Mouse (Mus musculus) midbrain, postnatal 0 days (tissue): ENCODE results near the gene Trpv3. TPM values are rescaled to one million over a fixed set of nuclear protein-coding genes. Genes with fewer than 3 reads are reported as not detected.
A peak's percentile ranks its signal among the peaks of the same experiment; 100 is the strongest.

Source experiments
- ATAC-seq: fragments of 200-750 bp; cut with Nextera tagmentation; 2 replicates; pipeline ENCODE4 v1.8.0; 2017; ENCODE audit warnings: moderate number of reproducible peaks, mild to moderate bottlenecking, moderate TSS enrichment, moderate library complexity; ENCODE audit not compliant: low FRiP score
- DNase-seq: peaks from one replicate; pipeline ENCODE4 v3.0.0-alpha.2; 2015; ENCODE audit warnings: low spot score
- H3K27ac ChIP-seq: fragments of 300-500 bp; sonication (generic); 2 replicates; pipeline ENCODE4 v1.5.1; 2014; ENCODE audit warnings: low read depth, mild to moderate bottlenecking, low read length, mixed read lengths
- H3K27me3 ChIP-seq: fragments of 300-500 bp; sonication (generic); 2 replicates; pipeline ENCODE4 v1.6.1; 2014; ENCODE audit warnings: low read length, control low read depth, mixed read lengths; ENCODE audit not compliant: insufficient read depth
- H3K36me3 ChIP-seq: fragments of 300-500 bp; sonication (generic); 2 replicates; pipeline ENCODE4 v1.6.1; 2014; ENCODE audit warnings: low read length, control low read depth, mixed read lengths; ENCODE audit not compliant: insufficient read depth
- H3K4me1 ChIP-seq: fragments of 300-500 bp; sonication (generic); 2 replicates; pipeline ENCODE4 v1.6.1; 2014; ENCODE audit warnings: mild to moderate bottlenecking, control low read depth, antibody characterized with exemption, low read length, mixed read lengths; ENCODE audit not compliant: insufficient read depth
- H3K4me2 ChIP-seq: fragments of 300-500 bp; sonication (generic); 2 replicates; pipeline ENCODE4 v1.6.1; 2014; ENCODE audit warnings: low read depth, mild to moderate bottlenecking, low read length, mixed read lengths; ENCODE audit not compliant: poor library complexity, severe bottlenecking
- H3K4me3 ChIP-seq: fragments of 300-500 bp; sonication (generic); 2 replicates; pipeline ENCODE4 v1.5.1; 2014; ENCODE audit warnings: low read depth, mild to moderate bottlenecking, low read length, moderate library complexity
- H3K9ac ChIP-seq: fragments of 300-500 bp; sonication (generic); replicated peaks from 2 replicates; pipeline ENCODE4 v1.6.1; 2014; ENCODE audit warnings: mild to moderate bottlenecking, low read length, moderate library complexity, mixed read lengths; ENCODE audit not compliant: poor library complexity, severe bottlenecking
- H3K9me3 ChIP-seq: fragments of 300-500 bp; sonication (generic); 2 replicates; pipeline ENCODE4 v1.6.1; 2016; ENCODE audit warnings: low read length, control low read depth
- CTCF ChIP-seq: IDR thresholded peaks from 2 replicates; pipeline ENCODE4 v1.5.1; 2016; ENCODE audit warnings: antibody characterized with exemption, mild to moderate bottlenecking
- whole genome bisulfite sequencing: fragments of 180-500 bp; shearing (Covaris S2); extraction: QIAGEN DNeasy Blood & Tissue Kit; methylation state at CpG from one replicate; pipeline ENCODE4 v1.1.7; 2014; 5-methylcytosine and 5-hydroxymethylcytosine counted together
- polyA plus RNA-seq: library from polyadenylated mRNA; unstranded; fragments of >200 nt; fragmentation: Nextera tagmentation; extraction: Ambion mirVana; gene quantifications from 2 replicates; pipeline ENCODE4 v1.2.1, GENCODE M21; 2015
- total RNA-seq: library from RNA; depleted of rRNA; stranded (reverse); fragments of >200 nt; gene quantifications from 2 replicates; pipeline ENCODE4 v1.2.3, GENCODE M21; 2014; rRNA removed

Trpv3 gene
- total RNA-seq (0.27 and 0.66 TPM in 2 replicates), polyA plus RNA-seq (0.20 and 0.31 TPM in 2 replicates)

DNA sequence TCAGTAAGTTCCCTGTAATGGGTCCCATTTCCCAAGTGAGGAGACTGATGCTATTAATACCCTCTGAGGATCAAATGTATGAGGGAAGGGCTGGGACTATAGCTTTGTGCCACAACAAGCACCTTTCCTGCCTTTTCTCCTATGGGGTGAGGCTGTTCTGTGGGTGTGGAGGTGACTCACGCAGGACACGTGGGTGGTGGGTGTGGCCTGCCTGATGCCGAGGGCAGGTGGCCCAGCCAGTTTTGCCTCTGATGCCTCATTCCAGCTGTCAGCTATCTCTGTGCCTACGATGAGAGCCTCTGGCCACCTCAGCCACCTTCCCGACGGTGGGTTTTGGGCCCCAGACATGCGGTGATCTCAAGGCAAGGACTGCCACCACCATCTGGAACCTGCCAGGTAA, at the start of gene Trpv3:
TSS of gene Trpv3 (plus strand) at position 122 of the 400 bp plus-strand sequence.
- no peak within 1 kb of the TSS for H3K4me3 ChIP-seq
- H3K9ac ChIP-seq: no peak within 1 kb of the TSS
- no peak within 1 kb of the TSS for H3K27ac ChIP-seq
- ATAC-seq: no peak
- H3K36me3 ChIP-seq: no peaks in the 10 kb centered on the region
- no peaks in the 10 kb centered on the region for H3K27me3 ChIP-seq
- DNase-seq: no peak
- no peaks in the 10 kb centered on the region for H3K4me1 ChIP-seq
- H3K9me3 ChIP-seq: no peaks in the 10 kb centered on the region
- no peak for TF ChIP-seq CTCF
- no peak within 1 kb of the TSS for H3K4me2 ChIP-seq
- 90% methylated on average over 7 of the region's 7 CpGs for WGBS

DNA sequence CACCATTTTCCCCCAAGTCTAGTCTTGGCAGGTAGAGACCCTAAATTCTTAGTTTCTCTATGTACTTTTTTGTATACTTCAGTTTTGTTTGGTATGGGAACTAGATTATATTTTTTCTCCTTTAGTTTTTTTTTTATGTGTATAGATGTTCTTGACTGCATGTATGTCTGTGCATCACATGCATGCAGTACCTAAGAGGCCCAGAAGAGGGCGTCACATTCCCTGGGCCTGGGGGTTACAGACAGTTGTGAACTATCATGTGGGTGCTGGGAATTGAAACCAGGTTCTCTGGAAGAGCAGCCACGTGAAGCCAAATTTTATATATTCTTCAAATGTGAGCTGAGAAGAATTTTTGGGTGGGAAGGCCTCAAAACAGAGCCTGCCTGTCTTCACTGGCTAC, 47.5 kb upstream of the Trpv3 start:
- 67% methylated on average over 2 of the region's 2 CpGs for WGBS
- Histone ChIP-seq H3K4me2 (no peak overlapping the region), H3K4me1 (no peaks in the 10 kb centered on the region), H3K27me3 (no peaks in the 10 kb centered on the region), H3K36me3 (no peaks in the 10 kb centered on the region), H3K4me3 (no peak overlapping the region), H3K9me3 (no peaks in the 10 kb centered on the region), H3K27ac (no peak overlapping the region), H3K9ac (no peak overlapping the region)
- TF ChIP-seq CTCF: no peak
- DNase-seq (no peak), ATAC-seq (no peak)

DNA sequence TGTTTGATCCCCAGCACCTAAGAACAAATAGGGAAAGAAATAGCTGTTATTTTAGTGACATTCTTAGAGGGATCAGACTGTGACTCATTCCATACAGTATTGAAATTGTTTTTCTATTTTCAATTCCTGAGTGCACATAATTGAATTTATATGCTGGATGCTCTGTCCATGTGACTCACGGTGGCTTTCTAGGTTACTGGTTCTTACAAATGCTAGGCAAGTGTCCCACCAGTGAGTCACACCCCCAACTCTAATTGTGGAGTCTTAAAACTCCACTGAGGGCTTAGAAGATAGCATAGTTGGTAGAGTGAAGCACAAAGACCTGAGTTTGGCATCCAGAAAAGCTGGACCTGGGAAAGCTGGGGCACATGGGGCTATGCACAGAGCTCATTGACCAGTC, 46.5 kb upstream of the Trpv3 start:
- 94% methylated on average over 1 of the region's 1 CpGs for WGBS
- no peak for TF ChIP-seq CTCF
- Histone ChIP-seq H3K27me3 (no peaks in the 10 kb centered on the region), H3K9me3 (no peaks in the 10 kb centered on the region), H3K36me3 (no peaks in the 10 kb centered on the region), H3K27ac (no peak overlapping the region), H3K4me2 (no peak overlapping the region), H3K4me3 (no peak overlapping the region), H3K9ac (no peak overlapping the region), H3K4me1 (no peaks in the 10 kb centered on the region)
- no peak for ATAC-seq
- DNase-seq: no peak

DNA sequence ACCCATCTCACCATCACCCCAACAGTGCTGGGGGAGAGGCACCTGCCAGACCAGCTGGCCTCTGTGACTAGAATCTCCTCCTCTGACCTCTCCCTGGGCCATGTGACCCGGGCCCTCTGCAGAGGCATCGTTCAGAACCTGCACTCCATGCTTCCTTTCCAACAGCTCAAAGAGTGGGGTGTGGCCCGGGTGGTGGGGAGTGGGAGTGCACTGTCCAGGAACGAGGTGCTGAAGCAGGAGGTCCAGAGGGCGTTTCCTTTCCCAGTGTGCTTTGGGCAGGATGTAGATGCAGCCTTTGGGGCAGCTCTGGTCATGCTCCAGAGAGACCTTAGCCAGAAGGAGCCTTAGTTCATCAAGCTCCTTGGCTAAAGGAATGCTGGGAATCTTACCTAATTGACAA, 44.3 kb upstream of the Trpv3 start:
- no peak overlapping the region for H3K4me2 ChIP-seq
- DNase-seq (no peak), ATAC-seq (no peak)
- 57% methylated on average over 5 of the region's 5 CpGs for WGBS
- H3K4me3 ChIP-seq: no peak overlapping the region
- H3K36me3 ChIP-seq: no peaks in the 10 kb centered on the region
- no peaks in the 10 kb centered on the region for H3K27me3 ChIP-seq
- no peaks in the 10 kb centered on the region for H3K4me1 ChIP-seq
- no peak overlapping the region for H3K9ac ChIP-seq
- H3K9me3 ChIP-seq: no peaks in the 10 kb centered on the region
- H3K27ac ChIP-seq: no peak overlapping the region
- no peak for TF ChIP-seq CTCF

DNA sequence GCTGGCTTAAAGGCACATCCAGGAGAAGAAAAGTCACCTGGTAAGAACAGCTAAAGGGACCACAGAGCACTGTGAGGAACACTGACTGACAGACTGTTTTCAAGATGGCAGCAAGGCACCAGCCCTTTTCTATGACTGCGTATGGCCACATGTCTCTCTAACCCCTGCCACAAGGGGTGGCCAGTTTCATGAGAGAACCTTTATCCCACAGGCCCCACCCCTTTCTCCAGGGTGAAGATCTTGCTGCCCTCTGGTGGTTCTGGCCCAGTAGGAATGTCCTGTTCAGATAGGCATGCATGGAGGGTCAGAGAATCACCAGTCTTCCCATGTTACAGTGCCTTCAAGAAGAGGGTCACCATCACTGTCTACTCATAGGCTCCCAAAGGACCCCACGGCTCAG, 43.2 kb upstream of the Trpv3 start:
- Histone ChIP-seq H3K27ac (no peak overlapping the region), H3K9me3 (no peaks in the 10 kb centered on the region), H3K36me3 (no peaks in the 10 kb centered on the region), H3K9ac (no peak overlapping the region), H3K27me3 (no peaks in the 10 kb centered on the region), H3K4me3 (no peak overlapping the region), H3K4me2 (no peak overlapping the region), H3K4me1 (no peaks in the 10 kb centered on the region)
- DNase-seq (no peak), ATAC-seq (no peak)
- 78% methylated on average over 2 of the region's 2 CpGs for WGBS
- TF ChIP-seq CTCF: peak; percentile 47

DNA sequence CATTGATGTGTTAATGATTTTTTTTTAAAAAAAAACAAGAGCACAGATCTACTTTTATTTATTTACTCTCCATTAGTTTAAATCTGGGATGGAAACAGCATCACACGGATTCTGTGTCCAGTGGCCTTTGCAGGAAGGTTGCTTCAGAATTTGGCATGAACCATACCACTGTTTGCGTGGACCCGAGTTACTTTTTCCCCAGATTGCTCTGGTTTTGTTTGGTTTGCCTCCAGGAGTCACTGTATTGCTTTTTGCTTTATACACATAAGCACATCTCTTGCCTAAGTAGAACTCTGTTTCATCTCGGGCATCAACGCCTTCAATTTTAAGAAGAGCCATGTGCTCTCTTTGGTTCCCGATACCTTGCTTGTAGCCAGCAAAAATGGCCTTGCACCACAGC, 41.3 kb upstream of the Trpv3 start:
- Histone ChIP-seq H3K9ac (no peak overlapping the region), H3K4me2 (no peak overlapping the region), H3K27me3 (no peaks in the 10 kb centered on the region), H3K36me3 (no peaks in the 10 kb centered on the region), H3K4me1 (no peaks in the 10 kb centered on the region), H3K4me3 (no peak overlapping the region), H3K27ac (no peak overlapping the region), H3K9me3 (no peaks in the 10 kb centered on the region)
- no peak for TF ChIP-seq CTCF
- DNase-seq: no peak
- WGBS: 88% methylated on average over 6 of the region's 6 CpGs
- ATAC-seq: no peak
